Mouse (Mus musculus) lung, postnatal 0 days (tissue): ENCODE results near the gene Mroh2a. TPM values are rescaled to one million over a fixed set of nuclear protein-coding genes. Genes with fewer than 3 reads are reported as not detected.

Source experiments
- ATAC-seq: fragments of 200-750 bp; cut with Nextera tagmentation; 2 replicates; pipeline ENCODE4 v1.8.0; 2017; ENCODE audit warnings: moderate library complexity
- DNase-seq: peaks from one replicate; pipeline ENCODE4 v3.0.0-alpha.2; 2016; ENCODE audit warnings: low spot score
- H3K27ac ChIP-seq: fragments of 300-500 bp; sonication (generic); 2 replicates; pipeline ENCODE4 v1.5.1; 2014; ENCODE audit warnings: antibody characterized with exemption, mild to moderate bottlenecking, low read length, mixed read lengths
- H3K27me3 ChIP-seq: fragments of 300-500 bp; sonication (generic); replicated peaks from 2 replicates; pipeline ENCODE4 v1.6.1; 2014; ENCODE audit warnings: low read length, mixed read lengths; ENCODE audit not compliant: insufficient read depth
- H3K36me3 ChIP-seq: fragments of 300-500 bp; sonication (generic); 2 replicates; pipeline ENCODE4 v1.6.1; 2014; ENCODE audit warnings: low read length, mixed read lengths; ENCODE audit not compliant: insufficient read depth
- H3K4me1 ChIP-seq: fragments of 300-500 bp; sonication (generic); 2 replicates; pipeline ENCODE4 v1.6.1; 2014; ENCODE audit warnings: antibody characterized with exemption, low read depth, low read length, mixed read lengths; ENCODE audit not compliant: insufficient read depth
- H3K4me2 ChIP-seq: fragments of 300-500 bp; sonication (generic); replicated peaks from 2 replicates; pipeline ENCODE4 v1.6.1; 2014; ENCODE audit warnings: low read depth, mild to moderate bottlenecking, low read length, moderate library complexity, mixed read lengths
- H3K4me3 ChIP-seq: fragments of 300-500 bp; sonication (generic); 2 replicates; pipeline ENCODE4 v1.5.1; 2014; ENCODE audit warnings: low read depth, low read length
- H3K9ac ChIP-seq: fragments of 300-500 bp; sonication (generic); replicated peaks from 2 replicates; pipeline ENCODE4 v1.6.1; 2014; ENCODE audit warnings: low read depth, mild to moderate bottlenecking
- H3K9me3 ChIP-seq: fragments of 300-500 bp; sonication (generic); 2 replicates; pipeline ENCODE4 v1.6.1; 2016; ENCODE audit warnings: low read length, mixed read lengths
- CTCF ChIP-seq: IDR thresholded peaks from 2 replicates; pipeline ENCODE4 v1.5.1; 2016; ENCODE audit warnings: antibody characterized with exemption, mild to moderate bottlenecking
- EP300 ChIP-seq: IDR thresholded peaks from 2 replicates; pipeline ENCODE4 v1.6.1; 2016; ENCODE audit warnings: antibody characterized with exemption, mild to moderate bottlenecking, control low read depth
- WGBS: fragments of 180-500 bp; shearing (Covaris S2); extraction: QIAGEN DNeasy Blood & Tissue Kit; methylation state at CpG from one replicate; pipeline ENCODE4 v1.1.7; 2014; 5-methylcytosine and 5-hydroxymethylcytosine counted together
- polyA plus RNA-seq: library from polyadenylated mRNA; unstranded; fragments of >200 nt; fragmentation: Nextera tagmentation; extraction: Ambion mirVana; gene quantifications from 2 replicates; pipeline ENCODE4 v1.2.1, GENCODE M21; 2015

The Mroh2a gene
- polyA plus RNA-seq, 1 experiment from 2014 or later: 0.43 TPM

GRCm38 (mm10) chr1:88286136-88286845, 59.5 kb downstream of the Mroh2a start:
- Histone ChIP-seq H3K4me2 (no peak overlapping the region), H3K36me3 (no peaks in the 10 kb centered on the region), H3K9me3 (peaks cover 22% of the 10 kb centered on the region), H3K27ac (no peak overlapping the region), H3K4me3 (no peak overlapping the region), H3K27me3 (no peaks in the 10 kb centered on the region), H3K9ac (no peak overlapping the region), H3K4me1 (no peaks in the 10 kb centered on the region)
- ATAC-seq (no peak), DNase-seq (no peak)
- 75% methylated on average over 15 of the region's 15 CpGs for WGBS
- TF ChIP-seq EP300: no peak
- no peak for TF ChIP-seq CTCF

- Histone ChIP-seq H3K9me3 (peaks cover 25% of the 10 kb centered on the region), H3K9ac (no peak overlapping the region), H3K27ac (no peak overlapping the region), H3K27me3 (no peaks in the 10 kb centered on the region), H3K4me3 (no peak overlapping the region), H3K4me2 (no peak overlapping the region), H3K36me3 (no peaks in the 10 kb centered on the region), H3K4me1 (no peaks in the 10 kb centered on the region)
- ATAC-seq (no peak; the same call in 1 of the 2 replicates), DNase-seq (no peak)
- WGBS: 72% methylated on average over 13 of the region's 13 CpGs
- TF ChIP-seq EP300 (no peak), CTCF (no peak)
Measured at GRCm38 (mm10) chr1:88286887-88287696, 60.3 kb downstream of the Mroh2a start.

- Histone ChIP-seq H3K4me2 (no peak overlapping the region), H3K4me1 (no peaks in the 10 kb centered on the region), H3K27ac (no peak overlapping the region), H3K9ac (no peak overlapping the region), H3K27me3 (no peaks in the 10 kb centered on the region), H3K36me3 (no peaks in the 10 kb centered on the region), H3K9me3 (peaks cover 25% of the 10 kb centered on the region), H3K4me3 (no peak overlapping the region)
- no peak for TF ChIP-seq EP300
- TF ChIP-seq CTCF: peak; percentile 90
- peak; percentile 79 for DNase-seq
- peak; percentile 9; the same call in 1 of the 2 replicates for ATAC-seq
- WGBS: 31% methylated on average over 5 of the region's 5 CpGs
Measured at GRCm38 (mm10) chr1:88287697-88287980, 60.9 kb downstream of the Mroh2a start.

GRCm38 (mm10) chr1:88288056-88288788, 61.4 kb downstream of the Mroh2a start:
- no peak overlapping the region for H3K27ac ChIP-seq
- no peaks in the 10 kb centered on the region for H3K27me3 ChIP-seq
- no peak for TF ChIP-seq CTCF
- no peak for TF ChIP-seq EP300
- peaks cover 25% of the 10 kb centered on the region for H3K9me3 ChIP-seq
- no peak overlapping the region for H3K4me2 ChIP-seq
- H3K4me3 ChIP-seq: no peak overlapping the region
- WGBS: 34% methylated on average over 3 of the region's 3 CpGs
- H3K4me1 ChIP-seq: no peaks in the 10 kb centered on the region
- H3K9ac ChIP-seq: no peak overlapping the region
- DNase-seq (no peak), ATAC-seq (0 out of 2 replicates have a peak, but pooled peaks have one; percentile 1)
- no peaks in the 10 kb centered on the region for H3K36me3 ChIP-seq

- Histone ChIP-seq H3K4me3 (no peak overlapping the region), H3K9ac (no peak overlapping the region), H3K4me2 (no peak overlapping the region), H3K36me3 (no peaks in the 10 kb centered on the region), H3K4me1 (no peaks in the 10 kb centered on the region), H3K9me3 (peaks cover 22% of the 10 kb centered on the region), H3K27me3 (no peaks in the 10 kb centered on the region), H3K27ac (no peak overlapping the region)
- no peak for TF ChIP-seq CTCF
- no peak for TF ChIP-seq EP300
- WGBS: 67% methylated on average over 3 of the region's 3 CpGs
- ATAC-seq (no peak), DNase-seq (no peak)
Measured at GRCm38 (mm10) chr1:88288789-88289127, 62.0 kb downstream of the Mroh2a start.

GRCm38 (mm10) chr1:88289152-88289551, 62.4 kb downstream of the Mroh2a start:
- Histone ChIP-seq H3K9ac (no peak overlapping the region), H3K9me3 (peaks cover 18% of the 10 kb centered on the region), H3K27me3 (no peaks in the 10 kb centered on the region), H3K27ac (no peak overlapping the region), H3K4me3 (no peak overlapping the region), H3K4me2 (no peak overlapping the region), H3K4me1 (no peaks in the 10 kb centered on the region), H3K36me3 (no peaks in the 10 kb centered on the region)
- ATAC-seq (no peak), DNase-seq (no peak)
- no peak for TF ChIP-seq EP300
- TF ChIP-seq CTCF: no peak
- 46% methylated on average over 2 of the region's 2 CpGs for WGBS
